Mouse (Mus musculus): Measurements from ENCODE around the gene Gm28044. TPM values are rescaled to one million over a fixed set of nuclear protein-coding genes. Genes with fewer than 3 reads are reported as not detected.

Gene Gm28044
- total RNA-seq, 2 experiments from 2014 or later = not detected

Other genes with a start within 250 kb of the Gm28044 start
- under 1 TPM; 0.16 to 0.35 TPM for gene Rslcan18, start 244.3 kb downstream of the Gm28044 start, total RNA-seq (2021)
- gene Zfp759, start 238.9 kb downstream of the Gm28044 start, total RNA-seq (2021) = 10 to 100 TPM in 1 of 2 experiments, 1 to 10 TPM in 1; 7.5 to 10.4 TPM
- gene Rsl1, start 187.4 kb downstream of the Gm28044 start, total RNA-seq (2021) = 1 to 10 TPM; 4.8 to 6.5 TPM
- 1 to 10 TPM; 3.3 to 3.4 TPM for gene Zfp455, start 166.0 kb downstream of the Gm28044 start, total RNA-seq (2021)
- gene Zfp458, start 82.1 kb downstream of the Gm28044 start, total RNA-seq (2021) = 10 to 100 TPM; 17.7 to 21.5 TPM
- 1 to 10 TPM; 3.0 to 5.5 TPM for gene Zfp457, start 54.1 kb downstream of the Gm28044 start, total RNA-seq (2021)
- 1 to 10 TPM; 2.0 to 3.8 TPM for gene Zfp595, start 28.0 kb downstream of the Gm28044 start, total RNA-seq (2021)
- gene Zfp953, start 69 bp upstream of the Gm28044 start, total RNA-seq (2021) = under 1 TPM; 0.91 to 1.00 TPM
- under 1 TPM in 1 of 2 experiments, not detected in 1; 0.52 TPM for gene Gm28041, start 15.2 kb upstream of the Gm28044 start, total RNA-seq (2021)
- gene Zfp456, start 15.3 kb upstream of the Gm28044 start, total RNA-seq (2021) = 1 to 10 TPM in 1 of 2 experiments, under 1 TPM in 1; 0.86 to 1.2 TPM
- 1 to 10 TPM; 3.2 to 3.7 TPM for gene Zfp429, start 39.3 kb upstream of the Gm28044 start, total RNA-seq (2021)
- gene Zfp459, start 60.9 kb upstream of the Gm28044 start, total RNA-seq (2021) = 1 to 10 TPM; 6.0 to 6.5 TPM
- 10 to 100 TPM; 12.6 TPM for gene Zfp874a, start 91.1 kb upstream of the Gm28044 start, total RNA-seq (2021)
- 10 to 100 TPM; 15.5 to 17.5 TPM for gene Zfp874b, start 123.7 kb upstream of the Gm28044 start, total RNA-seq (2021)
- gene Zfp58, start 140.0 kb upstream of the Gm28044 start, total RNA-seq (2021) = 1 to 10 TPM; 7.2 to 7.7 TPM
- 1 to 10 TPM in 1 of 2 experiments, not detected in 1; 1.8 TPM for gene Gm26965, start 165.6 kb upstream of the Gm28044 start, total RNA-seq (2021)
- gene Zfp87, start 165.6 kb upstream of the Gm28044 start, total RNA-seq (2021) = 10 to 100 TPM; 21.8 to 22.2 TPM
- 10 to 100 TPM in 1 of 2 experiments, 1 to 10 TPM in 1; 8.8 to 10.6 TPM for gene Zfp748, start 193.3 kb upstream of the Gm28044 start, total RNA-seq (2021)
- 1 to 10 TPM; 7.6 to 9.7 TPM for gene Zfp729b, start 249.2 kb upstream of the Gm28044 start, total RNA-seq (2021)

Measured in left cerebral cortex, postnatal 36 days (tissue).